Mouse (Mus musculus) CD4-positive, CD25-positive, alpha-beta regulatory T cell, adult 4 months (primary cell): ENCODE data around the gene Abca13. TPM values are rescaled to one million over a fixed set of nuclear protein-coding genes. Genes with fewer than 3 reads are reported as not detected.
"Not testable (repeated sequence)": the region's sequence is repeated elsewhere in the genome, so short reads cannot be mapped to it uniquely, and the experiment has no call there.

Source experiments
- ATAC-seq: one replicate; pipeline ENCODE4 v1.8.0; 2017
- polyA plus RNA-seq, 2 experiments: library from polyadenylated mRNA; unstranded; fragments of 100-300 nt; shearing (Covaris generic); gene quantifications; one replicate each; pipeline ENCODE4 v1.2.1; 2017

Gene Abca13
- polyA plus RNA-seq, 2 experiments from 2014 or later: not detected

GRCm38 (mm10) chr11:9291168-9291567 is 99.4 kb downstream of the Abca13 start:
- ATAC-seq: no peak

GRCm38 (mm10) chr11:9299615-9300014 is 107.9 kb downstream of the Abca13 start:
- no peak for ATAC-seq

- ATAC-seq: no peak
Observed at GRCm38 (mm10) chr11:9305450-9305849, 113.7 kb downstream of the Abca13 start.

- ATAC-seq: no peak
Observed at GRCm38 (mm10) chr11:9316545-9316944, 124.8 kb downstream of the Abca13 start.

- no peak for ATAC-seq
Observed at GRCm38 (mm10) chr11:9317076-9317929, 125.6 kb downstream of the Abca13 start.

GRCm38 (mm10) chr11:9338151-9338550 is 146.4 kb downstream of the Abca13 start:
- ATAC-seq: no peak

GRCm38 (mm10) chr11:9347724-9348123 is 156.0 kb downstream of the Abca13 start:
- ATAC-seq: no peak

- ATAC-seq: no peak
Observed at GRCm38 (mm10) chr11:9373160-9373559, 181.4 kb downstream of the Abca13 start.

- ATAC-seq: not testable (repeated sequence)
Observed at GRCm38 (mm10) chr11:9374426-9374825, 182.7 kb downstream of the Abca13 start.

- no peak for ATAC-seq
Observed at GRCm38 (mm10) chr11:9388520-9388919, 196.8 kb downstream of the Abca13 start.

- ATAC-seq: no peak
Observed at GRCm38 (mm10) chr11:9416946-9417345, 225.2 kb downstream of the Abca13 start.

GRCm38 (mm10) chr11:9420205-9420604 is 228.5 kb downstream of the Abca13 start:
- no peak for ATAC-seq

- no peak for ATAC-seq
Observed at GRCm38 (mm10) chr11:9427411-9427810, 235.7 kb downstream of the Abca13 start.

- ATAC-seq: no peak
Observed at GRCm38 (mm10) chr11:9432807-9433206, 241.1 kb downstream of the Abca13 start.

- ATAC-seq: no peak
Observed at GRCm38 (mm10) chr11:9436617-9437016, 244.9 kb downstream of the Abca13 start.

- no peak for ATAC-seq
Observed at GRCm38 (mm10) chr11:9439781-9440180, 248.0 kb downstream of the Abca13 start.

- ATAC-seq: no peak
Observed at GRCm38 (mm10) chr11:9441192-9441591, 249.4 kb downstream of the Abca13 start.

GRCm38 (mm10) chr11:9472400-9472799 is 280.7 kb downstream of the Abca13 start:
- no peak for ATAC-seq

GRCm38 (mm10) chr11:9481511-9481910 is 289.8 kb downstream of the Abca13 start:
- ATAC-seq: no peak

- ATAC-seq: no peak
Observed at GRCm38 (mm10) chr11:9500326-9501142, 308.8 kb downstream of the Abca13 start.

- ATAC-seq: not testable (repeated sequence)
Observed at GRCm38 (mm10) chr11:9514966-9515365, 323.2 kb downstream of the Abca13 start.

- no peak for ATAC-seq
Observed at GRCm38 (mm10) chr11:9528556-9528955, 336.8 kb downstream of the Abca13 start.

- ATAC-seq: no peak
Observed at GRCm38 (mm10) chr11:9531715-9532114, 340.0 kb downstream of the Abca13 start.

GRCm38 (mm10) chr11:9533189-9533588 is 341.4 kb downstream of the Abca13 start:
- no peak for ATAC-seq
